ENCODE assay signal across 8 mouse cellular contexts in the genomic region with DNA sequence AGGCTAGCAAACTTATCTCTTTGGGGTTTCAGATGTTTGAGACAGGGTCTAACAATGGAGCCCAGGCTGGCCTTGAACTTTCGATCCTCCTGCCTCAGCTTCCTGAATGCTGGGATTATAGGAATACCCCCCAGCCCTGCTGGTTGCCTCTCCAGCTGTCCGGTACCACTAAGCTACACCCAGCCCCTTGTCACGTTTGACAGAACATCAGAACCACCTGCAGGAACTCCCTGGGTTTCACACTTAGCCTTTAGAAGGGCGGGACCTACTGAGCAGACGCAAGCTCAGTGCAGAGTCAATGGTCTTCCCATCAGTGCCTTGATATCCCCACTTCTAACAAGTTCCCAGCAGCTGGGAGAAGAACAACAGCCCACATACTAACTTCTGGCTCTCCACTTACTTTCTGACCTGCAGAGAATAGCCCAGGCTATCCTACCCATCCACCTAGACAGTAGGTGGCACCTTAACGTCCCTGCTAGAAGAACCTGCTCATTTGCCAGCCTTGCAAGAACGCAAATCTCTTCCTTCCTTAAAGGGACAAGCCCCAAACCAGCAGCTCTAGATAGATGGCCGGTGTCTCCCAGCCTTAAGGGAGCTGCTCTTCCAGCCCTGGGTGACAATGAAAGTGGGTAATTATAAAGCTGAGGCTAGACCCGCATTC. TPM values are rescaled to one million over a fixed set of nuclear protein-coding genes. Genes with fewer than 3 reads are reported as not detected.
A peak's percentile ranks its signal among the peaks of the same experiment; 100 is the strongest.
DNase-seq lines count a peak whose midpoint lies in the region; ATAC-seq and TF ChIP-seq lines count a peak whose summit lies in the region.

No protein-coding gene starts in this region.

- peak overlapping the region; percentile 64 for H3K4me2 ChIP-seq in heart, postnatal 0 days (ENCODE audit: low read depth, low read length)

- TF ChIP-seq RAD21 in MEL (IDR thresholded peaks at IDR 0.05; ENCODE audit: low read depth, low read length), result no peak

- H3K9me3 ChIP-seq in heart, postnatal 0 days (replicated peaks; ENCODE audit: control insufficient read depth, low read length), result no peaks in the 10 kb centered on the region
- H3K9me3 ChIP-seq in MEL (replicated peaks; ENCODE audit: insufficient read depth, low read length), result no peaks in the 10 kb centered on the region

- no peaks in the 10 kb centered on the region for H3K36me3 ChIP-seq in heart, postnatal 0 days (replicated peaks; ENCODE audit: control insufficient read depth, insufficient read depth, low read length)
- H3K36me3 ChIP-seq in MEL (ENCODE audit: control insufficient read depth in 1 of 2, insufficient read depth in 2 of 2, low read length in 2 of 2) (peaks cover 0 to 6% of the 10 kb centered on the region in 2 experiments; a peak in 2 of 4 replicates), macrophage (ENCODE audit: inconsistent target) (no peaks in the 10 kb centered on the region)

- no peak overlapping the region for H3K27ac ChIP-seq in heart, postnatal 0 days (ENCODE audit: low read depth)
- peak overlapping the region; percentile 29; the same call in 1 of the 2 replicates for H3K27ac ChIP-seq in MEL (ENCODE audit: control insufficient read depth, low read depth, low read length)
- H3K27ac ChIP-seq in macrophage, result peak overlapping the region; percentile 62

- H3K79me2 ChIP-seq in MEL (ENCODE audit: control insufficient read depth, insufficient read depth, low read length, poor library complexity) (no peaks in the 10 kb centered on the region), macrophage (ENCODE audit: inconsistent target) (no peaks in the 10 kb centered on the region)

- WGBS in heart, postnatal 0 days, result 58% methylated on average over 9 of the region's 9 CpGs
- WGBS in macrophage (ENCODE audit: missing documents), result 30% methylated on average over 9 of the region's 9 CpGs

- no peak for TF ChIP-seq CTCF in heart, postnatal 0 days (IDR thresholded peaks at IDR 0.05; ENCODE audit: low read depth)
- TF ChIP-seq CTCF in MEL (IDR thresholded peaks at IDR 0.05 in 2 of 3, conservative IDR thresholded peaks at IDR 0.05 in 1 of 3; ENCODE audit: control insufficient read depth in 1 of 3, insufficient read depth in 1 of 3, low read depth in 2 of 3, low read length in 3 of 3, poor library complexity in 1 of 3, severe bottlenecking in 1 of 3), result no peak; a peak in 1 of 6 replicates

- 0 out of 2 replicates have a peak, but pooled peaks have one; percentile 2 for ATAC-seq in heart, postnatal 0 days (ENCODE audit: insufficient read depth, low read depth)
- ATAC-seq in granulocyte monocyte progenitor cell, adult 5-6 weeks (replicated peaks; ENCODE audit: poor library complexity, severe bottlenecking), result peak; percentile 8; the same call in 1 of the 2 replicates

- TF ChIP-seq POLR2A in MEL (IDR thresholded peaks at IDR 0.05; ENCODE audit: control insufficient read depth in 1 of 2, insufficient read depth in 1 of 2, low read depth in 1 of 2, low read length in 2 of 2, poor library complexity in 1 of 2), result no peak

- no peak for DNase-seq in heart, postnatal 0 days (ENCODE audit: low spot score)
- no peak for DNase-seq in heart, postnatal 4 days
- DNase-seq in MEL (ENCODE audit: low read depth, low spot score), result peak; percentile 83
- DNase-seq in ovary, adult 18-20 months (ENCODE audit: low spot score), result no peak
- no peak for DNase-seq in left cerebral cortex, adult 9 months (ENCODE audit: low spot score in 2 of 2)
- no peak for DNase-seq in adrenal gland, postnatal 36 days

- no peak overlapping the region for H3K9ac ChIP-seq in heart, postnatal 0 days (replicated peaks; ENCODE audit: low read depth, low read length)
- peak overlapping the region; percentile 65 for H3K9ac ChIP-seq in MEL (ENCODE audit: control insufficient read depth, low read depth, low read length, poor library complexity, severe bottlenecking)

- H3K27me3 ChIP-seq in heart, postnatal 0 days (ENCODE audit: control insufficient read depth, insufficient read depth, low read length), result no peaks in the 10 kb centered on the region
- H3K27me3 ChIP-seq in MEL (ENCODE audit: control insufficient read depth in 1 of 2, insufficient read depth in 2 of 2, low read length in 2 of 2), result no peaks in the 10 kb centered on the region

- peak overlapping the region; percentile 29; the same call in 1 of the 2 replicates for H3K4me3 ChIP-seq in heart, postnatal 0 days (ENCODE audit: low read depth, low read length)
- H3K4me3 ChIP-seq in MEL (ENCODE audit: control insufficient read depth in 1 of 2, insufficient read depth in 1 of 2, low read depth in 2 of 2, low read length in 2 of 2) (peak overlapping the region; percentile 54 to 57), macrophage (ENCODE audit: inconsistent target) (peak overlapping the region; percentile 30)

- no peak for TF ChIP-seq EP300 in heart, postnatal 0 days (IDR thresholded peaks at IDR 0.05; ENCODE audit: low read depth)
- no peak for TF ChIP-seq EP300 in MEL (IDR thresholded peaks at IDR 0.05; ENCODE audit: low read depth in 1 of 2, low read length in 2 of 2)

- H3K4me1 ChIP-seq in heart, postnatal 0 days (ENCODE audit: control insufficient read depth, insufficient read depth), result peaks cover 4% of the 10 kb centered on the region; the same call in 1 of the 2 replicates
- H3K4me1 ChIP-seq in MEL (ENCODE audit: control insufficient read depth in 1 of 2, insufficient read depth in 2 of 2, low read length in 2 of 2), result peaks cover 5 to 13% of the 10 kb centered on the region in 2 experiments

TF ChIP-seq in MEL, 35 proteins besides CTCF, POLR2A, EP300 and RAD21:
- TF ChIP-seq HCFC1 (IDR thresholded peaks at IDR 0.05; ENCODE audit: low read depth, low read length), result 0 out of 2 replicates have a peak, but pooled peaks have one; percentile 34
- peak; percentile 9; the same call in 1 of the 2 replicates for TF ChIP-seq SMC3 (IDR thresholded peaks at IDR 0.05; ENCODE audit: low read depth, low read length)
- no peak for TF ChIP-seq GATA1 (IDR thresholded peaks at IDR 0.05; ENCODE audit: low read depth, low read length)
- no peak for TF ChIP-seq ELF1 (IDR thresholded peaks at IDR 0.05; ENCODE audit: low read depth, low read length)
- no peak for TF ChIP-seq CHD1 (IDR thresholded peaks at IDR 0.05; ENCODE audit: low read depth, low read length)
- peak; percentile 38; the same call in 1 of the 2 replicates for TF ChIP-seq NRF1 (IDR thresholded peaks at IDR 0.05; ENCODE audit: insufficient read depth, low read depth, low read length, poor library complexity, severe bottlenecking)

RNA-seq across cellular contexts. Expression of gene Gm42791, which starts 10.9 kb away (rescaled TPM):
- not detected in 2 replicates for total RNA-seq in heart, postnatal 0 days (2014; rRNA removed; ENCODE audit: low replicate concordance)
- polyA plus RNA-seq in heart, postnatal 0 days (2015; fragmentation: Nextera tagmentation; extraction: Ambion mirVana), result 1.00 and 2.7 TPM in 2 replicates
- 1 to 10 TPM; 2.6 to 2.9 TPM for total RNA-seq in heart, postnatal 4 days (2021)
- 1.2 TPM in 1 of 2 replicates, not detected in the other for total RNA-seq in MEL (2012; rRNA removed)
- polyA plus RNA-seq in MEL (2012; ENCODE audit: insufficient read depth in 1 of 2, insufficient read length in 2 of 2, low read depth in 1 of 2, low replicate concordance in 2 of 2, missing spikeins in 1 of 2) (1 to 10 TPM in 1 of 2 experiments, not detected in 1; 2.1 TPM), macrophage (2018) (1.1 TPM in 1 of 3 replicates, not detected in the others)
- 4.6 TPM in 1 of 2 replicates, not detected in the other for total RNA-seq in granulocyte monocyte progenitor cell, adult 5-6 weeks (2014; fragmentation: Nextera tagmentation)
- 3.8 TPM in 1 of 2 replicates, not detected in the other for total RNA-seq in granulocyte monocyte progenitor cell, adult 5-6 weeks (2017)
- total RNA-seq in macrophage (2018; cell fraction: chromatin; rRNA removed), result 1 to 10 TPM in 17 of 26 experiments, not detected in 9; 1.7 to 9.9 (median 2.6) TPM
- total RNA-seq in macrophage (2018; cell fraction: cytosol; rRNA removed), result under 1 TPM in 5 of 26 experiments, not detected in 21; 0.32 to 0.88 (median 0.40) TPM
- total RNA-seq in macrophage (2018; cell fraction: nucleus; rRNA removed), result not detected
- 1 to 10 TPM; 4.2 to 5.7 TPM for total RNA-seq in adrenal gland, postnatal 36 days (2021)
